Mouse (Mus musculus) c-Kit-positive CD71-positive TER-119-positive erythroid progenitor cells, embryonic 14.5 days (primary cell): ENCODE results near the gene Lmntd2.

Source experiments
- DNase-seq: peaks from one replicate; pipeline ENCODE4 v3.0.0-alpha.2; 2013; ENCODE audit warnings: low spot score

The Lmntd2 gene

DNA sequence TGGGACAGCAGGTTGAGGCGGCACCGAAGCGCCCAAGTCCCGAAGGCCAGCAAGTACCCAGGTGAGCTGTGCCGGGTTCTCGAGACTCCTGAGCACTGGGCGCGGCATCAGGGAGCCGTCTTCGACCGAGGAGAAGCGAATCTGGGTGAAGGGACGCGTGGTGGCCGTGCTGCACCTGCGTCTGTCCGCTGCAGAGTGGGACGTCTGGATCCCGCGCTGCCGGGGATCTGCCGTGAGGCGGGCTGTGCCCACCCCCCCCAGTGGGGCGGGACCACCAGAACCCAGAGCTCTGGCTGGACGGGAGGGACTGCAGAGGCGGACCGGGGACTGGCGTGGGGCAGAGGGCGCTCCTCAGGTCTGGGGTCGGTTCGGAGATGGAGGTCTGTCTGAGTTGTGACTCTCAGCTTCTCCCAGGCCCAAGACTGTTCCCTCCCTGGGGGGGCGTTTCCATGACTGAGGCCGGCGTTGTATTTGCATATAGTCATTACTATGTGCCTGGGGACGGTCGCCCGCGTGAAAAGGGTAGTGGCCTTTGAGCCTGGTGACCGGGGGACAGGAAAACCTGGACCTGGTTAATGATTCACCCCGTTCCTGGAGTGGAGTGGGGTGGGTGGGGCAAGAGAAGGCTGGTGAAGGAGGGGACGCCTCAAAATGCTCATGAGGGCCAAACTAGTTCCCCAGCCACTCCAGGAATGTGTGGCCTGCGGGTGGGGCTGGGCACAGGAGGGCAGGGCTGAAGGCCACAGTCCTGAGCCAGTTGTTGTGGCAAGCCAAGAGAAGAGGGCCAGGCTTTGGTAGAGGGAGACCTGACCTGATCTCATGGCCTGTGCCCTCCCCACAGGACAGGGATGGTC lies 2.2 kb upstream of the Lmntd2 start:
- DNase-seq, result no peak

DNA sequence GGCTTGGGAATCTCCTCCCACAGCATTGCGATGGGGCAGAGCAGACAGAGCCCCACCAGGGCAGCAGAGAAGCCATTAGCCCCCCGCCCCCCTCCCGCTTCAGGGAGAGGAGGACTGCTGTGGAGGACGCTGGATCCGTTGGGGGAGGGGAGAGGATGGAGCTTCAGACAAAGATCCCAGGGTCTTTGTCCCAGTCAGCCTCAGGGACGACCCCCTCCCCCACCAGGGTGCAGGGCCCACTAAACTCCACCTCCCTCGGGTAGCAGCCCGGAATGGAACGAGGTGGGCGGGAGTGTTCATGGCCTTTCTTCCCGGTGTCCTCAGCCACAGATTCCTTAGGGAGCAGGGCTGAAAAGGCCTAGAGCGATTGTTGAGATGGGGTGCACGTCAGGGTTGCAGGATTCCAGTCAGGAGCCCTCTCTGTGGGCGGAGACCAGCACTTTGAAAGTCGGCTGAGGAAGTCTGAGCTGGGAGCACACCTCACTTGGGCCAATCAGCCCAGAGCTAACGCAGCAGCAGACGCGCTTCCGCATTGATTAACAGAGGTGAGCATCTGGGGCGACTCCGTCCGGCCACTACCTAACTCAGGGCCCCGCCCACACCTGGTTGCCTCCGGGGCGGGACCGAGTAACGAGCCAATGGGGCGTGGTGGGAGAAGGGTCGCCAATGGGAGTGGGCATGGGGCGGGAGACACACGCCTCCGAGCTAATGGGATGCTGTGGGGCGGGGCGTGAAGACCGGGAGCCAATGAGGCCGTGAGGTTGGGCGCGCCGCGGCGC lies 1.4 kb upstream of the Lmntd2 start, which contains the start of gene Rassf7:
Gene Rassf7, plus strand, starts transcription at position 760 of the 779 bp plus-strand sequence.
- DNase-seq, result peak; percentile 96

DNA sequence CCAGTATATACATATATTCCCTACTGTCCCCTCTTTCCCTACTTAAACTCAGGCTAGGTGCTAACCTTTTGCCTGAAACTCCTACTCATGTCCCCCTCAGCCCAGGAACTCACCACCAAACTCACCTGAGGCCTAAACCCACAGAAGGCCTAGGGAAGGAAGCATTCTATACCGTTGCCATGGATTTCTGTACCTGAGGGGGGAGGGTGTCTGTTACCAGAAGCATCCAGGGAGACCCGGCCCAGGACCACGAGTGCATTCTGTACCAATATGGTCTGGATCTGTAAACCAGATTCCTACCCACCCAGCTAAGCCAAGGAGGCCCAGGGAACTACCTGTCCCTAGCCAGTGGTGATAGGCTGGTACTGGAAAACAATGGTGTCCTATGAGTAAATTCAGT lies 430 bp upstream of the Lmntd2 start:
- DNase-seq, result no peak

DNA sequence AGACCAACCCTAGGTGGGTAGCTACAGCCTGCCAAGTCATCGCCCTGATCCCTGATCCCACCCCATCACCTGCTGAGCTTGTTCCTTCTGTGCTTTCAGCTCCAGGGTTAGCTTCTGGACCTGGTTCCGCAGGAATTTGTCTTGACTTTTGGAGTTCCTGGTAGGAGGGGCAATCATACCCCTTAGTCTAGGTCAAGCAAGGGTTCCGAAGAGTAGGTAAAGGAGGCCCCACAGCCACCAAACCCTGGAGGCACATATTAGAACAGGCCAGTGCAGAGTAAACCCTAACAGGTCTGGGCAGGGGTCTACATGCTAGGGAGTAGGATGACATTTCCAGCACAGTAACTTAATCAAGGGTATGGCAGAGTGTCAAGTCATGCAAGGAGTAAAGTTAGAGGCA lies 747 bp downstream of the Lmntd2 start:
- no peak for DNase-seq

DNA sequence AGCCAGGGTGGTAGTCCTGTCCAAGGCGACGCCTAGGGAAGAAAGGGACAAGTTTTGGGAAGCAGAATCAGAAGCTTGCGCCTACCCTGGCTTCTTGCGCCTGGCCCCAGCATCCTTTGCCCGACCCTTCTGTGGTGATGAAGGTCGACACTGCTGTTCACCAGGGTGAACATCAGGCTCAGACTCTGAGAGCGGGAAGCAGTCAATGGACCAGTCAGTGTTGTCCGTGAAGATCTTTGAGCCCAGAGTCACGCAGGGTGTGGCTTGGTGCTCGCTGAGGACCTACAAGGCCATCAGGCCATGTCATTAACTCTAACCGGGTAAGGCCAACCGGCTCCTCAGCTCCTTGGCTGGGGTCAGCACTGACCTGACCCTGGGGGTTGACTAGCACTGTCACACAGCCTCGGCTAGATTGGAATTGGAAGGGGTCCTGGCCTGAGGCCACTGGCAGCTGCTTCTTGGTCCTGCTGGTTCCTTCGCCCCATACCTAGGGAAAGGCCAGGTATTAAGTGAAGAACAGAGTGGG lies 3.2 kb downstream of the Lmntd2 start:
- DNase-seq, result no peak

DNA sequence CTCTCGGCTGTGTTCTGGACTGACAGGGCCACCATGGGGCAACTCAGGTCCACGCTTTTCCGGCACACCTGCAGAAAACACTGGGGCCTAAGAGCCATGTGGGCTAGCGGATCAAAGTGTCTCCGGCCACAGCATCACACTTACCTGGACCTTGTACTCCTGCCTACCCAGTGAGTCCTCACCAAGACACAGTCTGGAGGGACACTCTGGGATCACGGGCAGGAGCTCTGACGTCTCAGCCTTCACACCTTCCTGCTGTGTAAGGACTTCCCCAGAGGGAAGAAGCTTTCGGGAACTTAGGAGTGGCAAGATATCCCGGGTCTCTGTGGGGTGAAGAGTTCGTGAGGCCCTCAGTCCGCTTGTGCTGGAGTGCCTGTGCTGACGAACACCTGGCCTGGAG lies 3.7 kb downstream of the Lmntd2 start:
- no peak for DNase-seq

DNA sequence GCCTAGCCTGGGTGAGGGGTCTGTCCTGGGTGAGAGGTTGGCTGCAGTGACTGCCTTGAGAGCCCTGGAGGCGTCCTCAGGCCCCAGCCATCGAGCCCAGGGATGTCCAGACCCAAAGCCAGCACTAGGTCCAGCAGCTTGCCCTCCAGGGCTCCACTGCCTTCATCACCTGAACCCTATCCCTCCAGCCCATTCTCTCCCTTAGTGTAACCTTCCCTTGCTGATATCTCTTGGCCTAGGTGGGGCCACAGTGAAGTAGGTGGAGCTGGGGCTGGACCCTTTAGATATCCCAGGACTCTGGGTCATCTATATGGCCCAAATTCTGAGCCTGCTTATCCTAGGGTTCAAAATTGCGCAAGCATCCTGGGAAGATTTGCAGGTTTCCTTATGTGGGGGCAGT lies 4.4 kb downstream of the Lmntd2 start:
- DNase-seq, result no peak

DNA sequence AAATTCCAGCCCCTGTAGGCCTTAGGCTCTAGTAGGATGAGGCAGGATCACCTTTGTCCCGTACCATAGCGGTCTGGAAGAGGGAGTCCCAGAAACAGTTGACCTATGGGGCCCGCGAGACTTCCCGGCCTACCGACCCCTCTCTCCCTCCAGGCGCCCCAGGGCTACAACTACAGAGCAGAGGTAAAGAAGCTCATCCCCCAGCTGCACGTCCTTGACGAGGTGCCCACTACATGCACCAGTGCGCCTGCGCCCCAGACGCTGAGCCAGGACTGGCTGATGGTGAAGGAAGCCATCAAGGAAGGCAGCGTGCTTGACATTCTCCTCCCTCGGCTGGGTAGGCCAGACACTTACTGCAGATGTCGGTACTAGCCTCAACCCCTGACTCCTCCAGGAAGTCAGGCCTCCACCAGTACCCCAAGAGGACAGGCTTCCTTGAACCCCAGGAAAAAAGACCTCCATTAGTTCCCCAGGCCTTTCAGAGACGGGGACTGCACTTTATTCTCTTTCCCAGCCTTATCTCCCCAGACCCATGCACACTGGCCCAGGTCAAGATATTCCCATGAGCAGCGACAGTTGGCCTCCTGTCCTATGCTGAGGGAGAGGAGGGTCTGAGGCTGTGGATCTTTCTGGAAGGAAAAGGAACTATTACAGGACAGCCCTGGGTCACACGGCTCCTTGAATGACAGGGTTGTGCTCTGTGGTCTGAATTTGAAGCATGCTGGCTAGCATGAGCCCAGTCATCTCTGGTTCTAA lies 7.5 kb downstream of the Lmntd2 start:
- DNase-seq, result no peak

DNA sequence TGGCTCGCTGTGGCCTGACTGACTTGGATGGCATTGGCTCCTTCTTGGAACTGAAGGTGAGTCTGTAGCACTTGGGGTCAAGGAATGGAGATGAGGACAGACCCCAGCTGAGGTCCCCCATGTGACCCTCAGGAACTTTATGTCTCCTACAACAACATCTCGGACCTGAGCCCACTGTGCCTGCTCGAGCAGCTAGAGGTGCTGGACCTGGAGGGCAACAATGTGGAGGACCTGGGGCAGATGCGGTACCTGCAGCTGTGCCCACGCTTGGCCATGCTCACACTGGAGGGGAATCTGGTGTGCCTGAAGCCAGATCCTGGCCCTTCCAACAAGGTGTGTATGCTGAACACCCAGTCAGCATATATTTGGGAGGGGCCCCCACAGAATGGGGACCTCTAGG lies 8.4 kb downstream of the Lmntd2 start:
- DNase-seq, result no peak

DNA sequence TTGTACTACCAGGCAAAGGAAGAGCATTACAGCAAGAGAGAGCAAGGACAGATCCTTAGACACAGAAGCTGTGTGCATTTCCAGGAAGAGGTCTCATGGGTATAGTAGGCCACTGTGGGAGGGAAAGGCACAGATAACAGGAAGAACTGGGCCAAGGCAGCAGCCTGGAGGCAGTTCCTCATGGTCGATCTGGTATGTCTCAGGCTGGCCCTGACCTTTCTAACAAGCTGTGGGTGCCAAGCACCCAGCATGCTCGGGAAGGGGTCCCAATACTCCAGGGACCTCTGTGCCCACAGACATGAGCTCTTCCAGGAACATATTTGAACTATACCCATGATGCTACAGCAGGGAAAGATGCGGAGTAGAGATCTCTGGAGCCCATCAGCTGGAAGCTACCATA lies 9.3 kb downstream of the Lmntd2 start:
- no peak for DNase-seq

DNA sequence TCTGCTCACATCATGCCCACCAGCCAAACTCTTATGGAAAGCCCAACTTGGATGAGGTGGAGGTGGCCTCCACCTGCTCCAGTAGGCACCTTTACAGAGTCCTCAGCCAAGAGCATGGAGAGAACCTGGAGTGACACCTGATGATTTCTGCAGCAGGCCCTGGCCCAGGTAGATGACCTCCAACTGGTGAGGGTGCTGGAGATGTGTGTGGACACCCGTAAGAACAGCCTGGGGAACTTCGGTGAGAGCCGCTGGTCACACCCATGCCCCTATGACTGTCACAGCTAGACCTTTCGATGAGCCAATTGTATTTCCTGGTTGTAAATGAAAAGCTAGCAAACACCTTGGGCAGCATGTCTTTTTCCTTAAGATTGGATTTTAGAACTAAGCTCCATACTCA lies 15.8 kb downstream of the Lmntd2 start:
- DNase-seq, result no peak

DNA sequence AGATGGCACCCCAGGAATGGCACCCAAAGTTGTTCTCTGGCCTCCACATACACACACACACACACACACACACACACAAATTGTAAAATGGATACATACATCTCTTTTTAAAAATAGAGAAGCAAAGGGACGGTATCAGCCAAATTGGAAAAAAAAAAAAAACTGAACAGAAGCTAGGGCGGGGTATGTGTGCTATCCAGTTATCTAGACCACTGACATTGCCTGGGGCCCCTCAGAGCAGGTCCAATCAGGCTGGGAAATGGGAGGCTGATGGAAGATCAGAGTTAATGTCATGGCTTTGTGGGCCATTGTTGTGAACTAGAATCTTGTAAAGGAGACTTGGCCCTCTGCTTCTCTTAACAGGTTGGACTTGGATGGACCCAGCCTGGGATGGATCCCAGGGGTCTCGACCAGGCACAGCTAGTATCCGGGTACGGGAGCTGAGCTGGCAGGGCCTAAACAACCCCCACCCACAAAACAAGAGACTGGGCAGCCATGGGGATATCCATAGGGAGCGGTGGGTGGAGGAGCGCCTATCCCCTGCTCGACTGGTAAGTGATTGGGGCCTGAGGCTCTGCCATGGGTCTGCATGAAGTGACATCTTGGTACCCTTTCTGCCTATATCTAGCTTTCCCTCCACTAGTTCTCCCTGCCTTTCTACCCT lies 17.1 kb downstream of the Lmntd2 start:
- DNase-seq, result no peak

DNA sequence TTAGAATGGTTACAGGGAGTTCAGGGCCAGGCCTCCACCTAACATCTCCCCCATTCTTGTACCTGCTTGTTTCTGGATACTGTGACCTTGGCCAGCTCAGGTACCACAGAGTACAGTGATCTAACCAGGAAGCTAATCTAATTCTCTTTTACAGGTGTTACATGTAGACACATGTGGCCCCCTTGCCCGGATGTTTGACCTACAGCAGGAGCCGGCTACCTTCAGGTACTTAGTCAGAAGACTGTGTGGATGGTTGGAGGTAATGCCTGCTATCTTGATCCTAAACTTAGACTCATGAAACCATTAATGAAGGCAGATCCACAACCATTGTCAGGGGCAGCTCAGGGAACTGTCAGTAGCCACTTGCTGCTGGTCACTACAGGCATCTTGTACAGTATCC lies 18.1 kb downstream of the Lmntd2 start:
- no peak for DNase-seq

DNA sequence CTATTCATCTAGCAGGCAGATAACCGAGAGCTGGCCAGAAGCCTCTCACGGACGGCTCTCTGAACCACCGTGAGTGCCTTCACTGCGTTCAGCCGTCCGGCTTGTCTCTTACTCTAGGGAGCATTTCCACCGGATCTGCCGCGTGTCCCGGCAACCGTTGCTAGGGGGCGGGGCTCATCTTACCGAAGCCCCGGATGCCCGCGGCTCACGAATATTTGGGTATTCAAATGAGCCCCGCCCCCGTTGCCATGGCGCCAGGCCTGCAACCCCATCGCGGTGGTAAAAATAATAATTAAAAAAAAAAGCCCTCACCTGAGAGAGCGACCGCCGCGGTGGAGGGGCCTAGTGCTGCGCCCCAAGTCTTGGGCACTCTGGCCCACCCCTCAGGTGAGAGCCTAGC lies 19.1 kb downstream of the Lmntd2 start:
- peak; percentile 93 for DNase-seq

DNA sequence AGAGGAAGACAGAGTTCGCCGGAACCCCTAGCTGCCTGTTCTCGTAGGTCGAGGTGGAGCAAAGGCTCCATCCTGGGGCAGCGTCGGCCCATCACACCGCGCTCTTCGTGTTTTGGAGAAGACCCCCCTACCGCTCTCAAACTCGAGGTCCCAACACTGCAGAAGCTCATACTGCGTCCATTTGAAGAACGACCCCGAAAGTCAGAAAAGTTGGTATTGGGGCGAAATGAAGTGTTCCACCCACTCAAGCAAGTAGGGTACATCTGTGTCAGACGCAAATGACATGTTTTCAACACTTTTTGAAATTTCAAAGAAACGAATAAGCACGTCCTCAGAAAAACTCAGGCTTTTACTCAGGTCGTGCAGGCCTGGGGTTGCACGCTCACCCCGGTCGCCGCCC lies 19.5 kb downstream of the Lmntd2 start:
- DNase-seq, result no peak

DNA sequence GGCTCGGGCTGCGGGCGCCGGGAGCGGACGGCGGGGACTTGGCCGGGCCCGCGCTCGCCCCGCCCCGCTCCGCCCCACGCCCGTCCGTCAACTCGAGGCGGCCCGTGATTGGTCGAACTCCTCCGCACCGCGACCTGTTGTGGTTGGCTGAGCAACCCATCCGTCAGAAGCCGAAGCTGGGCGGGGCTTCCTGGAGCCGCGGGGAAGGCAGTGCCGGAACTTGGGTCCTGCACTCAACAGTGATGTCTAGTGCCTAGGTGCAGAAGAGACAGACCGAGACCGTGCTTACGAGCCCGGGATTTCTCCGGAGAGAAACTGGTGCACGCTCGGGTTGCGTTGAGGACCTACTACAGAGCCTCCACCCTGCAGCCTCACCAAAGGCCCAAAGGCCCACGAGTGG lies 19.9 kb downstream of the Lmntd2 start, which contains the start of the genes Hras and Lrrc56:
Gene Hras, minus strand, starts transcription at position 58 of the 400 bp plus-strand sequence.
Gene Lrrc56, plus strand, starts transcription at position 210 of the 400 bp plus-strand sequence.
- peak; percentile 98 for DNase-seq

DNA sequence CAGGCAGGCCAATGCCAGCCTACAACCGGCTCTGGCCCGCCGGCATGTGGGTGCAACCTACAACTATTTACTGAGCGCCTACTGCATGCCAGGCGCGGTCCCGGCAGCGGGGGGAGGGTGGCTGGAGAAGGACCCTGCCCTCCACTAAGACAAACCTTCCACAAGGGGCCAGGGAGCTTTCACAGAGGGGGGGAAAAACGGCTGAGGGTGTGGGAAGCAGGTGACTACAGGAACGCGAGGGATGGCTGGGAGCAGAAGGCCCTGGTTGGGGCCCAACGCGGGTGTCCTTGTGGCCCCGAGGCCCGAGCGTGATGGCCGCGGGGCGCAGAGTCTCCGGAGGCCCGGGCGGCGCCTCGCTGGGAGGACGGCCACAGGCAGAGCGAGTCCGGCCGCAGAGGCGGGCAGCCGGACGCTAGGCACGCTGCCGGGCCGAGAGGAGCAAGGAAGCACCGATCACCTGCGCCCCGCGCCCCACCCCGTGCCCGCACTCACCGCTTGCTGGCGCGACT lies 20.5 kb downstream of the Lmntd2 start:
- DNase-seq, result no peak

DNA sequence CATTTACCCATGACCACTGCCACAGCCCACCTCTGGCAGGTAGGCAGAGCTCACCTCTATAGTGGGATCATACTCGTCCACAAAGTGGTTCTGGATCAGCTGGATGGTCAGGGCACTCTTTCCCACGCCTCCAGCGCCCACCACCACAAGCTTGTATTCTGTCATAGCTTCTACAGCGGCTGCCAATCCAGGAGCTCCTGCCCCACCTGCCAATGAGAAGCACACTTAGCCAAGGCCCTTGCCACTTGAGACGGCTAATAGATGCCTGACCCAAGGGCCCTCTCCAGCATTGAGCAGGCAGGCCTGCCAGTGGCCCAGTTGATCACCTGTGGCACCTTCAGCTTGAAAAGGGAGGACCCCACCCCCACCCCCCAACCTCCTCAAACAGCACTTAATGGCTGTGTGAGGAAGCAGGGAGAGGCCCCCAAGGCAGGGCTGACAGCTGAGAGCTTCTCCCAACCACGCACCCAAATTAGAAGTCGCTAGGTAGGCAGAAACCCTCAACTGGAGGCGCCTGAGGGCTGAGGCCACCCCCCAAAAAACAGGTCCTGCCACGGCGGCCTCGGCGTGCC lies 21.0 kb downstream of the Lmntd2 start:
- DNase-seq, result no peak

DNA sequence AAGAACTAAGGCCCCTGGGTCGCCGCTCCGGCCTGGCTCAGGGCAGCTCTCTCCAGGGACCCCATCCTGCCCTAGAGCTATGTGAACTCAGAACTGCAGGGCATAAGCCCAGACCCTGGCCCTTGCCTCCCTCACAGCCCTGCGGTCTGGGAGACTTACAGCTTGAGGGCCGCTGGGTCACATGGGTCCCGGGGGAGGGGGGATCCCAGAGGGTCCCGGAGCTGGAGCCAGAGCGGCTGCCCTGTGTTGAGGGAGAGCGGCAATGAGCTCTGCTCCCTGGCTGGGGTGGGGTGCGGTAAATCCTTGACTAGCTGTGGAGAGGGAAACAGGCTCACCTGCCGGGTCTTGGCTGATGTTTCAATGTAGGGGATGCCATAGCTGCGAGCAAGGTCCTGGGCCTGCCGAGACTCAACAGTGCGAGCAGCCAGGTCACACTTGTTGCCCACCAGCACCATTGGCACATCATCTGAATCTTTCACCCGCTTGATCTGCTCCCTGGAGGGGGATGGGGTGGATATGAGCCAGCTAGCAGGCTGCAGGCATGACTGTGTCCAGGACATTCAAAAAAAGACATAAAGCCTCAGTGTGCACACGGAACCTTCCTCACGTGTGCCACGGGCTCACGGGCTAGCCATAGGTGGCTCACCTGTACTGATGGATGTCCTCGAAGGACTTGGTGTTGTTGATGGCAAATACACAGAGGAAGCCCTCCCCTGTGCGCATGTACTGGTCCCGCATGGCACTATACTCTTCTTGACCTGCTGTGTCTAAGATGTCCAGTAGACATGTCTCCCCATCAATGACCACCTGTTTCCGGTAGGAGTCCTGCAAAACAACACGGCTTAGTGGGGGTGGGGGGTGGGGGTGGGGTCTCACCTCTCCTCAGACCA lies 21.8 kb downstream of the Lmntd2 start:
- DNase-seq, result no peak

DNA sequence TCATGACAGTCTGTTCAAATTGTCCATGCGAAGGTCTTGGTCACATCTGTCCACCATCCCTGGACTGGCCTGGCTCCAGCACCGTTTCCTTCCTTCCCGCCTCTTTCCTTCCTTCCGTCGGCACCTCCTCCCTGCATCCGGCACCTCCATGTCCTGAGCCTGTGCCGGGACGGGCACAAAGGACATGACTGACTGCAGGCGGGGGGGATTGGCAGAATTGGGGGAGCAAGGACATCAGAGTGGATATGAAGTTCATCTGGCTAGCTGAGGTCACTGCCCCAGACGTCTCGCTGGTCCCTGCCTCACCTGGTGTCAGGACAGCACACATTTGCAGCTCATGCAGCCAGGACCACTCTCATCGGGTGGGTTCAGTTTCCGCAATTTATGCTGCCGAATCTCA lies 22.8 kb downstream of the Lmntd2 start:
- DNase-seq, result no peak
